Mouse (Mus musculus): ENCODE measurements around the gene Ppp3ca.

- TF ChIP-seq CTCF (IDR thresholded peaks at IDR 0.05; ENCODE audit: low read depth, low read length) (no peak), EP300 (IDR thresholded peaks at IDR 0.05; ENCODE audit: insufficient read depth, low read depth, low read length) (no peak), POLR2A (IDR thresholded peaks at IDR 0.05; ENCODE audit: insufficient read depth, low read length) (no peak)
Measured at GRCm38 (mm10) chr3:136902776-136903175, 232.9 kb downstream of the Ppp3ca start.

Measured in ES-Bruce4 (cell line).